Mouse (Mus musculus): Measurements from ENCODE around the gene Ltc4s. TPM values are rescaled to one million over a fixed set of nuclear protein-coding genes. Genes with fewer than 3 reads are reported as not detected.

Ltc4s gene
- total and polyA plus RNA-seq, 3 experiments = 0.47 to 2.0 (median 1.4) TPM

GRCm38 (mm10) chr11:50188682-50189081 is 49.7 kb downstream of the Ltc4s start:
- no peak overlapping the region for H3K9ac ChIP-seq (ENCODE audit: insufficient read depth, low read depth)
- peaks cover 0 to 44% of the 10 kb centered on the region in 2 experiments; a peak in 2 of 4 replicates for H3K4me1 ChIP-seq (ENCODE audit: control insufficient read depth in 1 of 2, insufficient read depth in 2 of 2)
- no peaks in the 10 kb centered on the region for H3K9me3 ChIP-seq (replicated peaks; ENCODE audit: low read length)
- H3K27me3 ChIP-seq (replicated peaks) = no peaks in the 10 kb centered on the region
- TF ChIP-seq MEF2A (IDR thresholded peaks at IDR 0.05; ENCODE audit: borderline replicate concordance, low read depth, low read length) (no peak), PAX5 (IDR thresholded peaks at IDR 0.05; ENCODE audit: low read length) (no peak), USF1 (IDR thresholded peaks at IDR 0.05; ENCODE audit: low read depth, low read length) (no peak), MYC (IDR thresholded peaks at IDR 0.05; ENCODE audit: low read depth, low read length) (no peak), GABPA (IDR thresholded peaks at IDR 0.05; ENCODE audit: insufficient replicate concordance, low read depth, low read length) (no peak), ELF1 (IDR thresholded peaks at IDR 0.05; ENCODE audit: low read depth, low read length) (no peak), TBP (conservative IDR thresholded peaks at IDR 0.05; ENCODE audit: low read depth, low read length) (no peak), CTCF (conservative IDR thresholded peaks at IDR 0.05 in 1 of 2, IDR thresholded peaks at IDR 0.05 in 1 of 2; ENCODE audit: low read depth in 2 of 2, low read length in 2 of 2) (no peak), HCFC1 (IDR thresholded peaks at IDR 0.05; ENCODE audit: low read depth, low read length) (no peak), MAZ (IDR thresholded peaks at IDR 0.05; ENCODE audit: low read depth, low read length) (no peak), JUND (conservative IDR thresholded peaks at IDR 0.05; ENCODE audit: low read depth, low read length) (no peak)
- dilution Hi-C loops (cut with MboI; ENCODE audit: extremely low pct_ligation_motif_present, extremely low pct_unique_long_range_greater_than_20kb, low sequenced_read_pairs) (no loop called here), in situ Hi-C loops (cut with MboI; ENCODE audit: low pct_ligation_motif_present, low pct_unique_long_range_greater_than_20kb, low sequenced_read_pairs) (no loop called here)
- peaks cover 26 to 64% of the 10 kb centered on the region in 2 experiments for H3K36me3 ChIP-seq (replicated peaks in 1 of 2; ENCODE audit: control insufficient read depth in 1 of 2, insufficient read depth in 1 of 2, low read length in 1 of 2)
- H3K27ac ChIP-seq (ENCODE audit: insufficient read depth, low read depth) = no peak overlapping the region
- no peak for DNase-seq (ENCODE audit: extremely low read depth)
- H3K4me2 ChIP-seq (ENCODE audit: insufficient read depth, low read depth, poor library complexity, severe bottlenecking) = no peak overlapping the region; the same call in 1 of the 2 replicates
- no peak overlapping the region for H3K4me3 ChIP-seq (replicated peaks in 1 of 3; ENCODE audit: low read depth in 2 of 3, low read length in 2 of 3, poor library complexity in 1 of 3)
- no peaks in the 10 kb centered on the region for H3K79me2 ChIP-seq (replicated peaks; ENCODE audit: control insufficient read depth, extremely low read depth, insufficient read depth, poor library complexity, severe bottlenecking)

Other genes with a start within 250 kb of the Ltc4s start
- not detected in 2 replicates for gene Rnf130, start 213.3 kb downstream of the Ltc4s start, total RNA-seq (2012; rRNA removed)
- gene Rnf130, start 213.3 kb downstream of the Ltc4s start, total RNA-seq (2014; rRNA removed) = not detected in 2 replicates
- not detected in 2 replicates for gene Rnf130, start 213.3 kb downstream of the Ltc4s start, polyA plus RNA-seq (2012; ENCODE audit: insufficient read length, low read depth)
- 23.1 and 27.9 TPM in 2 replicates for gene Tbc1d9b, start 107.2 kb downstream of the Ltc4s start, total RNA-seq (2012; rRNA removed)
- 12.8 and 14.1 TPM in 2 replicates for gene Tbc1d9b, start 107.2 kb downstream of the Ltc4s start, total RNA-seq (2014; rRNA removed)
- gene Tbc1d9b, start 107.2 kb downstream of the Ltc4s start, polyA plus RNA-seq (2012; ENCODE audit: insufficient read length, low read depth) = 26.7 and 28.6 TPM in 2 replicates
- gene Mrnip, start 64.2 kb downstream of the Ltc4s start, total RNA-seq (2012; rRNA removed) = 30.4 and 36.7 TPM in 2 replicates
- gene Mrnip, start 64.2 kb downstream of the Ltc4s start, total RNA-seq (2014; rRNA removed) = 26.7 and 29.7 TPM in 2 replicates
- gene Mrnip, start 64.2 kb downstream of the Ltc4s start, polyA plus RNA-seq (2012; ENCODE audit: insufficient read length, low read depth) = 22.5 and 22.8 TPM in 2 replicates
- gene Sqstm1, start 27.8 kb downstream of the Ltc4s start, total RNA-seq (2012; rRNA removed) = 311 and 456 TPM in 2 replicates
- gene Sqstm1, start 27.8 kb downstream of the Ltc4s start, total RNA-seq (2014; rRNA removed) = 198 and 202 TPM in 2 replicates
- 579 and 599 TPM in 2 replicates for gene Sqstm1, start 27.8 kb downstream of the Ltc4s start, polyA plus RNA-seq (2012; ENCODE audit: insufficient read length, low read depth)
- gene Mgat4b, start 27.7 kb downstream of the Ltc4s start, total RNA-seq (2012; rRNA removed) = 12.8 and 16.2 TPM in 2 replicates
- gene Mgat4b, start 27.7 kb downstream of the Ltc4s start, total RNA-seq (2014; rRNA removed) = 4.2 and 4.6 TPM in 2 replicates
- 27.2 and 27.4 TPM in 2 replicates for gene Mgat4b, start 27.7 kb downstream of the Ltc4s start, polyA plus RNA-seq (2012; ENCODE audit: insufficient read length, low read depth)
- gene Maml1, start 53.7 kb upstream of the Ltc4s start, total RNA-seq (2012; rRNA removed) = 4.3 and 5.4 TPM in 2 replicates
- gene Maml1, start 53.7 kb upstream of the Ltc4s start, total RNA-seq (2014; rRNA removed) = 1.3 and 2.2 TPM in 2 replicates
- 8.4 and 9.7 TPM in 2 replicates for gene Maml1, start 53.7 kb upstream of the Ltc4s start, polyA plus RNA-seq (2012; ENCODE audit: insufficient read length, low read depth)
- gene Canx, start 87.1 kb upstream of the Ltc4s start, total RNA-seq (2012; rRNA removed) = 575 and 628 TPM in 2 replicates
- 627 and 662 TPM in 2 replicates for gene Canx, start 87.1 kb upstream of the Ltc4s start, total RNA-seq (2014; rRNA removed)
- gene Canx, start 87.1 kb upstream of the Ltc4s start, polyA plus RNA-seq (2012; ENCODE audit: insufficient read length, low read depth) = 607 and 650 TPM in 2 replicates
- not detected in 2 replicates for gene Cby3, start 115.8 kb upstream of the Ltc4s start, total RNA-seq (2012; rRNA removed)
- not detected in 2 replicates for gene Cby3, start 115.8 kb upstream of the Ltc4s start, total RNA-seq (2014; rRNA removed)
- gene Cby3, start 115.8 kb upstream of the Ltc4s start, polyA plus RNA-seq (2012; ENCODE audit: insufficient read length, low read depth) = not detected in 2 replicates
- 239 and 320 TPM in 2 replicates for gene Hnrnph1, start 138.4 kb upstream of the Ltc4s start, total RNA-seq (2012; rRNA removed)
- 428 and 524 TPM in 2 replicates for gene Hnrnph1, start 138.4 kb upstream of the Ltc4s start, total RNA-seq (2014; rRNA removed)
- 829 and 841 TPM in 2 replicates for gene Hnrnph1, start 138.4 kb upstream of the Ltc4s start, polyA plus RNA-seq (2012; ENCODE audit: insufficient read length, low read depth)
- 11.0 and 15.8 TPM in 2 replicates for gene Rufy1, start 192.5 kb upstream of the Ltc4s start, total RNA-seq (2012; rRNA removed)
- gene Rufy1, start 192.5 kb upstream of the Ltc4s start, total RNA-seq (2014; rRNA removed) = 17.8 and 18.0 TPM in 2 replicates
- 21.3 and 24.5 TPM in 2 replicates for gene Rufy1, start 192.5 kb upstream of the Ltc4s start, polyA plus RNA-seq (2012; ENCODE audit: insufficient read length, low read depth)